Mouse (Mus musculus): ENCODE measurements at regions not wholly inside any gene's neighbourhood (a gene's known extent, or its start where the extent isn't known, plus 50 kb on each side); places are given as distances from the start of the nearest gene placed in this dataset.

- DNase-seq (ENCODE audit: low spot score) (peak; percentile 43), ATAC-seq (ENCODE audit: low FRiP score) (no peak)
- Histone ChIP-seq H3K27ac (ENCODE audit: low read depth, low read length) (no peak overlapping the region), H3K9ac (replicated peaks; ENCODE audit: low read length, poor library complexity, severe bottlenecking) (no peak overlapping the region), H3K4me3 (ENCODE audit: low read depth, low read length) (no peak overlapping the region), H3K4me1 (ENCODE audit: insufficient read depth, low read length) (no peaks in the 10 kb centered on the region), H3K9me3 (ENCODE audit: low read length) (no peaks in the 10 kb centered on the region), H3K27me3 (ENCODE audit: insufficient read depth, low read length) (no peaks in the 10 kb centered on the region), H3K4me2 (ENCODE audit: low read depth, low read length, poor library complexity, severe bottlenecking) (no peak overlapping the region), H3K36me3 (ENCODE audit: insufficient read depth, low read length) (no peaks in the 10 kb centered on the region)
- no peak for TF ChIP-seq CTCF (IDR thresholded peaks at IDR 0.05)
- WGBS = 78% methylated on average over 8 of the region's 8 CpGs
Observed at GRCm38 (mm10) chr6:108606231-108606630, 54.2 kb upstream of the Bhlhe40 start.

- Histone ChIP-seq H3K27me3 (ENCODE audit: insufficient read depth, low read length) (no peaks in the 10 kb centered on the region), H3K27ac (ENCODE audit: low read depth, low read length) (no peak overlapping the region), H3K36me3 (ENCODE audit: insufficient read depth, low read length) (no peaks in the 10 kb centered on the region), H3K9ac (replicated peaks; ENCODE audit: low read length, poor library complexity, severe bottlenecking) (no peak overlapping the region), H3K9me3 (ENCODE audit: low read length) (no peaks in the 10 kb centered on the region), H3K4me3 (ENCODE audit: low read depth, low read length) (no peak overlapping the region), H3K4me1 (ENCODE audit: insufficient read depth, low read length) (no peaks in the 10 kb centered on the region), H3K4me2 (ENCODE audit: low read depth, low read length, poor library complexity, severe bottlenecking) (no peak overlapping the region)
- WGBS = 69% methylated on average over 7 of the region's 7 CpGs
- DNase-seq (ENCODE audit: low spot score) (no peak), ATAC-seq (ENCODE audit: low FRiP score) (no peak)
- TF ChIP-seq CTCF (IDR thresholded peaks at IDR 0.05) = no peak
Observed at GRCm38 (mm10) chr6:108608308-108608707, 52.1 kb upstream of the Bhlhe40 start.
